Mouse (Mus musculus): Measurements from ENCODE around the gene Gm12355.

DNA sequence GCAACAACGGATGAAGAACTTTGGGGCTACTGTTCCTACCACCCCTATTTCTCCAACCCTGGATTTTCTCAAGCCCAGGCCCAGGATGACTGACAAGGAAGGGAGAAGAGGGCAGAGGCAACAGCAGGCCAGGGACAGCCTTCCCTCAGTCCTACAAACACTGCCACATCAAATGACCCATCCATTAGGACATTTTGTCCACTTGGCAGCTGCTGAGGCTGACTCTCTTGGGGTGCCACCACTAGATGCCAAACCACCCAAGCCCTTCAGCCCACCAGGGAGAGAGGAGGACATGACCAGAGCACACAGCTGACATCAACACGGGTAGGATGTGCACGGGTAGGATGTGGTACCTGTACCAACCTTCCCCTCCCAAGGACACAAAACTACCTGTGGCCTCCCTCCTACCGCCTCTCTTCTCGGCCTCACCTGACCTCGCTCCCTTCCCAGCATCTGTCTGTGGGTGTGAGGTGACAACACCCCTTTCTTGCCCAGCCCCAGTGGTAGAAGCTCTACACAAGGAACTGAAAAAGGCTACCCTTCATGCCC is 40.8 kb downstream of the Gm12355 start:
- no peak for TF ChIP-seq CTCF (IDR thresholded peaks at IDR 0.05; ENCODE audit: insufficient read depth, low read length)
- no peak for TF ChIP-seq POLR2A (IDR thresholded peaks at IDR 0.05; ENCODE audit: borderline replicate concordance, extremely low read depth, low read depth, low read length)

Data from lung, adult 2 months (tissue).